Mouse (Mus musculus): ENCODE measurements around the gene Ralgps2. TPM values are rescaled to one million over a fixed set of nuclear protein-coding genes. Genes with fewer than 3 reads are reported as not detected.

Gene Ralgps2
- polyA plus RNA-seq, 1 experiment from 2014 or later, result 25.6 TPM

GRCm38 (mm10) chr1:156957360-156957759 is 17.9 kb upstream of the Ralgps2 start:
- Histone ChIP-seq H3K4me2 (ENCODE audit: low read depth, low read length) (no peak overlapping the region), H3K27ac (ENCODE audit: low read depth) (no peak overlapping the region), H3K9ac (replicated peaks) (no peak overlapping the region), H3K9me3 (ENCODE audit: low read length) (no peaks in the 10 kb centered on the region), H3K4me3 (ENCODE audit: low read depth, low read length) (no peak overlapping the region), H3K4me1 (ENCODE audit: insufficient read depth) (peaks cover 13% of the 10 kb centered on the region), H3K36me3 (replicated peaks; ENCODE audit: insufficient read depth, low read length) (no peaks in the 10 kb centered on the region), H3K27me3 (ENCODE audit: insufficient read depth, low read length) (no peaks in the 10 kb centered on the region)
- DNase-seq (no peak), ATAC-seq (no peak)
- 66% methylated on average over 3 of the region's 3 CpGs for WGBS (ENCODE audit: insufficient replicate concordance)
- TF ChIP-seq CTCF (IDR thresholded peaks at IDR 0.05; ENCODE audit: low read depth) (no peak), EP300 (IDR thresholded peaks at IDR 0.05; ENCODE audit: low read depth) (no peak)

GRCm38 (mm10) chr1:156955926-156956760 is 16.7 kb upstream of the Ralgps2 start:
- Histone ChIP-seq H3K27me3 (ENCODE audit: insufficient read depth, low read length) (no peaks in the 10 kb centered on the region), H3K4me1 (ENCODE audit: insufficient read depth) (peaks cover 13% of the 10 kb centered on the region), H3K4me2 (ENCODE audit: low read depth, low read length) (peak overlapping the region; percentile 45), H3K36me3 (replicated peaks; ENCODE audit: insufficient read depth, low read length) (no peaks in the 10 kb centered on the region), H3K9ac (replicated peaks) (0 out of 2 replicates have a peak overlapping the region, but pooled peaks have one; percentile 9), H3K27ac (ENCODE audit: low read depth) (peak overlapping the region; percentile 55), H3K4me3 (ENCODE audit: low read depth, low read length) (no peak overlapping the region), H3K9me3 (ENCODE audit: low read length) (no peaks in the 10 kb centered on the region)
- no peak for TF ChIP-seq EP300 (IDR thresholded peaks at IDR 0.05; ENCODE audit: low read depth)
- TF ChIP-seq CTCF (IDR thresholded peaks at IDR 0.05; ENCODE audit: low read depth), result no peak
- peak; percentile 92 for ATAC-seq
- peak; percentile 39 for DNase-seq
- WGBS (ENCODE audit: insufficient replicate concordance), result 42% methylated on average over 17 of the region's 17 CpGs

DNA sequence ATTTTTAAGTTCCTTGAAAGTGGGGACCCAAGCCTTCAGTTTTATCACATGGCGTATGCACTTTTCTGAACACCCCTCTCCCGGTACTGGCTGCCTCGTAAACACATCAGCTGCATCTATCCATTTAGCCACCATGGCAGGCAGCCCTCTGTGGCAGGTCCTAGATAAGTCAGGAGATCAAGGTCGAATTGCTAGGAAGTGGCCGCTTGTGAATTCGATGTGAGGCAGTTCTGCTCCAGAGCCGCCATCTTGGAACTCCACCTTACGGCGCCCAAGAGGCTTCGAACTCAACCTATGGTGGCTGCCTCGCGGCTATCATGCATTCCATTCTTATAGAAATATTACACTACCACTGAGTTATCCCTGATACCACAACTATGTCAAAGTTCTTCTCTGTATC is 14.8 kb upstream of the Ralgps2 start:
- WGBS (ENCODE audit: insufficient replicate concordance), result 85% methylated on average over 12 of the region's 12 CpGs
- no peak for ATAC-seq
- no peaks in the 10 kb centered on the region for H3K9me3 ChIP-seq (ENCODE audit: low read length)
- no peak for TF ChIP-seq EP300 (IDR thresholded peaks at IDR 0.05; ENCODE audit: low read depth)
- no peak for TF ChIP-seq CTCF (IDR thresholded peaks at IDR 0.05; ENCODE audit: low read depth)
- H3K4me2 ChIP-seq (ENCODE audit: low read depth, low read length), result no peak overlapping the region
- no peaks in the 10 kb centered on the region for H3K36me3 ChIP-seq (replicated peaks; ENCODE audit: insufficient read depth, low read length)
- H3K27me3 ChIP-seq (ENCODE audit: insufficient read depth, low read length), result no peaks in the 10 kb centered on the region
- no peak for DNase-seq
- H3K4me1 ChIP-seq (ENCODE audit: insufficient read depth), result peaks cover 13% of the 10 kb centered on the region
- no peak overlapping the region for H3K4me3 ChIP-seq (ENCODE audit: low read depth, low read length)
- no peak overlapping the region for H3K9ac ChIP-seq (replicated peaks)
- H3K27ac ChIP-seq (ENCODE audit: low read depth), result no peak overlapping the region

- H3K9me3 ChIP-seq (ENCODE audit: low read length), result no peaks in the 10 kb centered on the region
- no peak overlapping the region for H3K9ac ChIP-seq (replicated peaks)
- 59% methylated on average over 5 of the region's 5 CpGs for WGBS (ENCODE audit: insufficient replicate concordance)
- H3K36me3 ChIP-seq (replicated peaks; ENCODE audit: insufficient read depth, low read length), result no peaks in the 10 kb centered on the region
- no peak overlapping the region for H3K4me2 ChIP-seq (ENCODE audit: low read depth, low read length)
- no peak for DNase-seq
- no peak for ATAC-seq
- TF ChIP-seq EP300 (IDR thresholded peaks at IDR 0.05; ENCODE audit: low read depth), result no peak
- TF ChIP-seq CTCF (IDR thresholded peaks at IDR 0.05; ENCODE audit: low read depth), result no peak
- H3K4me3 ChIP-seq (ENCODE audit: low read depth, low read length), result no peak overlapping the region
- no peaks in the 10 kb centered on the region for H3K4me1 ChIP-seq (ENCODE audit: insufficient read depth)
- no peaks in the 10 kb centered on the region for H3K27me3 ChIP-seq (ENCODE audit: insufficient read depth, low read length)
- H3K27ac ChIP-seq (ENCODE audit: low read depth), result no peak overlapping the region
Observed at GRCm38 (mm10) chr1:156950354-156950753, 10.9 kb upstream of the Ralgps2 start.

DNA sequence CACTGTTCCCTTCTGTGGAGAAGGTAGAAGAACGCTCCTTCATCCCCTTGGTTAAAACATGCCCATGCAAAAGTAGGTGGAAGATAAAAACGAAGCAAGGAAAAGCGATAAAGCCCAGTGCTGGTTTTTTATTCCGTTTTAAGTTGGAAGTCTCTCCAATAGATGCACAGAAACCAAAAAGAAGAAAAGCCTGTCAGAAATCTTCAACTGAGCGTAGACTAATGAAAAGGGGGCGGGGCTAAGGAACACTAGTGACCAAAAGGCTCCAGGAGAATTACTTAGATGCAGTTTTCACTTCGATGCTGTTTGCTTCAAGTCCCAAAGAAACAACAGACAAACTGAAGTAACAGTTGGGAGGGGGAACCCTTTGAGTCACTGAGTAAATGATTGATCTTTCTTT is 1.2 kb upstream of the Ralgps2 start:
- DNase-seq (no peak), ATAC-seq (no peak)
- Histone ChIP-seq H3K9me3 (ENCODE audit: low read length) (no peaks in the 10 kb centered on the region), H3K9ac (replicated peaks) (no peak overlapping the region), H3K27me3 (ENCODE audit: insufficient read depth, low read length) (no peaks in the 10 kb centered on the region), H3K4me1 (ENCODE audit: insufficient read depth) (peaks cover 8% of the 10 kb centered on the region), H3K4me2 (ENCODE audit: low read depth, low read length) (peak overlapping the region; percentile 91), H3K27ac (ENCODE audit: low read depth) (no peak overlapping the region), H3K4me3 (ENCODE audit: low read depth, low read length) (peak overlapping the region; percentile 71; the same call in 1 of the 2 replicates), H3K36me3 (replicated peaks; ENCODE audit: insufficient read depth, low read length) (no peaks in the 10 kb centered on the region)
- TF ChIP-seq EP300 (IDR thresholded peaks at IDR 0.05; ENCODE audit: low read depth), result no peak
- no peak for TF ChIP-seq CTCF (IDR thresholded peaks at IDR 0.05; ENCODE audit: low read depth)
- WGBS (ENCODE audit: insufficient replicate concordance), result 37% methylated on average over 7 of the region's 7 CpGs

- peak overlapping the region; percentile 91 for H3K4me2 ChIP-seq (ENCODE audit: low read depth, low read length)
- no peak for DNase-seq
- H3K9ac ChIP-seq (replicated peaks), result peak overlapping the region; percentile 76
- no peak overlapping the region for H3K27ac ChIP-seq (ENCODE audit: low read depth)
- peak; percentile 24 for TF ChIP-seq CTCF (IDR thresholded peaks at IDR 0.05; ENCODE audit: low read depth)
- no peak for TF ChIP-seq EP300 (IDR thresholded peaks at IDR 0.05; ENCODE audit: low read depth)
- peak overlapping the region; percentile 71 for H3K4me3 ChIP-seq (ENCODE audit: low read depth, low read length)
- H3K27me3 ChIP-seq (ENCODE audit: insufficient read depth, low read length), result no peaks in the 10 kb centered on the region
- H3K9me3 ChIP-seq (ENCODE audit: low read length), result no peaks in the 10 kb centered on the region
- peaks cover 8% of the 10 kb centered on the region for H3K4me1 ChIP-seq (ENCODE audit: insufficient read depth)
- 9% methylated on average over 8 of the region's 8 CpGs for WGBS (ENCODE audit: insufficient replicate concordance)
- H3K36me3 ChIP-seq (replicated peaks; ENCODE audit: insufficient read depth, low read length), result no peaks in the 10 kb centered on the region
- ATAC-seq, result no peak
Observed at GRCm38 (mm10) chr1:156940142-156940522, 706 bp upstream of the Ralgps2 start.
